Mouse (Mus musculus) thymus, postnatal 25 days (tissue): ENCODE data around the gene Zfp451.
"Not testable (repeated sequence)": the region's sequence is repeated elsewhere in the genome, so short reads cannot be mapped to it uniquely, and the experiment has no call there.

ENCODE experiments used
- DNase-seq: peaks from one replicate; pipeline ENCODE4 v3.0.0; 2022

Gene Zfp451

GRCm38 (mm10) chr1:33757033-33757413 lies 57.4 kb downstream of the Zfp451 start:
- no peak for DNase-seq

GRCm38 (mm10) chr1:33756258-33757032 lies 58.0 kb downstream of the Zfp451 start:
- DNase-seq = no peak

- DNase-seq = no peak
These were observed 58.6 kb downstream of the Zfp451 start for GRCm38 (mm10) chr1:33755799-33756198.

GRCm38 (mm10) chr1:33754965-33755735 lies 59.2 kb downstream of the Zfp451 start:
- DNase-seq = no peak

- DNase-seq = no peak
These were observed 60.3 kb downstream of the Zfp451 start for GRCm38 (mm10) chr1:33754089-33754488.

GRCm38 (mm10) chr1:33751283-33751682 lies 63.1 kb downstream of the Zfp451 start:
- no peak for DNase-seq

- not testable (repeated sequence) for DNase-seq
These were observed 64.7 kb downstream of the Zfp451 start for GRCm38 (mm10) chr1:33749709-33750108.

- DNase-seq = no peak
These were observed 65.3 kb downstream of the Zfp451 start for GRCm38 (mm10) chr1:33749109-33749508.

GRCm38 (mm10) chr1:33745901-33746300 lies 68.5 kb downstream of the Zfp451 start:
- DNase-seq = no peak

GRCm38 (mm10) chr1:33744815-33745214 lies 69.6 kb downstream of the Zfp451 start:
- not testable (repeated sequence) for DNase-seq

- DNase-seq = peak; percentile 39
These were observed 71.5 kb downstream of the Zfp451 start for GRCm38 (mm10) chr1:33742903-33743302.

GRCm38 (mm10) chr1:33739302-33739701 lies 75.1 kb downstream of the Zfp451 start:
- DNase-seq = peak; percentile 72

- no peak for DNase-seq
These were observed 75.6 kb downstream of the Zfp451 start for GRCm38 (mm10) chr1:33738681-33739278.

- no peak for DNase-seq
These were observed 76.1 kb downstream of the Zfp451 start for GRCm38 (mm10) chr1:33738281-33738680.

- no peak for DNase-seq
These were observed 80.3 kb downstream of the Zfp451 start for GRCm38 (mm10) chr1:33734001-33734685.

GRCm38 (mm10) chr1:33733044-33733443 lies 81.4 kb downstream of the Zfp451 start:
- no peak for DNase-seq

GRCm38 (mm10) chr1:33725086-33725485 lies 89.3 kb downstream of the Zfp451 start:
- DNase-seq = no peak

GRCm38 (mm10) chr1:33724516-33724915 lies 89.9 kb downstream of the Zfp451 start:
- DNase-seq = no peak

- DNase-seq = no peak
These were observed 93.4 kb downstream of the Zfp451 start for GRCm38 (mm10) chr1:33721020-33721419.

- no peak for DNase-seq
These were observed 94.2 kb downstream of the Zfp451 start for GRCm38 (mm10) chr1:33720231-33720630.

GRCm38 (mm10) chr1:33719733-33720225 lies 94.6 kb downstream of the Zfp451 start, which contains the start of gene Rab23:
TSS of gene Rab23 (plus strand) at chr1:33719887.
- DNase-seq = peak; percentile 78

- DNase-seq = no peak
These were observed 96.8 kb downstream of the Zfp451 start for GRCm38 (mm10) chr1:33717636-33718035.

GRCm38 (mm10) chr1:33714796-33715195 lies 99.6 kb downstream of the Zfp451 start:
- no peak for DNase-seq
